Mouse (Mus musculus) lung, embryonic 14.5 days (tissue): ENCODE data around the gene Slc29a1. TPM values are rescaled to one million over a fixed set of nuclear protein-coding genes. Genes with fewer than 3 reads are reported as not detected.

Source experiments
- ATAC-seq: fragments of 200-750 bp; cut with Nextera tagmentation; 2 replicates; pipeline ENCODE4 v1.8.0; 2017; ENCODE audit warnings: mild to moderate bottlenecking, moderate TSS enrichment, moderate library complexity; ENCODE audit not compliant: insufficient read depth
- DNase-seq: peaks from one replicate; pipeline ENCODE4 v3.0.0-alpha.2; 2015
- H3K27ac ChIP-seq: fragments of 300-500 bp; sonication (generic); 2 replicates; pipeline ENCODE4 v1.5.1; 2014; ENCODE audit warnings: low read depth, mild to moderate bottlenecking, moderate library complexity
- H3K27me3 ChIP-seq: fragments of 300-500 bp; sonication (generic); 2 replicates; pipeline ENCODE4 v1.6.1; 2014; ENCODE audit warnings: low read length, control low read depth; ENCODE audit not compliant: insufficient read depth
- H3K36me3 ChIP-seq: fragments of 300-500 bp; sonication (generic); 2 replicates; pipeline ENCODE4 v1.6.1; 2014; ENCODE audit warnings: control low read depth; ENCODE audit not compliant: insufficient read depth
- H3K4me1 ChIP-seq: fragments of 300-500 bp; sonication (generic); 2 replicates; pipeline ENCODE4 v1.6.1; 2014; ENCODE audit warnings: antibody characterized with exemption, control low read depth; ENCODE audit not compliant: insufficient read depth
- H3K4me2 ChIP-seq: fragments of 300-500 bp; sonication (generic); 2 replicates; pipeline ENCODE4 v1.6.1; 2014; ENCODE audit warnings: mild to moderate bottlenecking
- H3K4me3 ChIP-seq: fragments of 300-500 bp; sonication (generic); 2 replicates; pipeline ENCODE4 v1.5.1; 2014; ENCODE audit warnings: low read depth, low read length
- H3K9ac ChIP-seq: fragments of 300-500 bp; sonication (generic); 2 replicates; pipeline ENCODE4 v1.6.1; 2014
- H3K9me3 ChIP-seq: fragments of 300-500 bp; sonication (generic); 2 replicates; pipeline ENCODE4 v1.6.1; 2016; ENCODE audit warnings: low read depth, low read length, control low read depth
- CTCF ChIP-seq: IDR thresholded peaks from 2 replicates; pipeline ENCODE4 v1.5.1; 2016; ENCODE audit warnings: antibody characterized with exemption, low read depth
- WGBS: fragments of 180-500 bp; shearing (Covaris S2); extraction: QIAGEN DNeasy Blood & Tissue Kit; methylation state at CpG from one replicate; pipeline ENCODE4 v1.1.7; 2014; 5-methylcytosine and 5-hydroxymethylcytosine counted together
- polyA plus RNA-seq: library from polyadenylated mRNA; unstranded; fragments of >200 nt; fragmentation: Nextera tagmentation; extraction: Ambion mirVana; gene quantifications from 2 replicates; pipeline ENCODE4 v1.2.1, GENCODE M21; 2014

The Slc29a1 gene
- polyA plus RNA-seq, 1 experiment from 2014 or later = 75.4 TPM

DNA sequence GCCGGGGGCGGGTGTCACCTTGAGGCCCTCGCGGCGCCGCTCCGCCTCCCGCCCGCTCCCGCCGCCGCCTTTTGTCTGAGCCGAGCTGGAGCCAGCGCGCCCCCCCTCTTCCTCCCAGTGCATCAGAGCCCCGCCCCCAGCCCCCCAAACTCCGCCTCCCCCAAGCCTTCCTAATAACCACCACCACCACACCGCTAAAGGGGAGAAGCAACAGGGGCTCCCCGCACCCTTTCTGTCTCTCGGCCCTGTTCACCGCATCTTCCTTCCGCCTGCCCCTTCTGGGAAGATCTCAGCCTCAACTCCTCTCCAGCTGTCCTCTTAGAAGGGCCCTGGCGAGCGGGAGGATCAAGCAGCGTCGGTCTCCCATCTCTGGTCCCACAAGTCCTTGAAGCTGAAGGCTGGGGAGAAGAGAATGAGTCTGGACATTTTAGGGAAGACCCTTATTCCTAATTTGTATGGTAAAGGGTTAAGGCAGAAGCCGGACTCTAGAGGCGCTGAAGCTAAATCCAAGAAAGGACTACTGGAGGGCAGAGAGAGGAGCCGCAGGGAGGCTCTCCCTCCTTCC is 49.7 kb downstream of the Slc29a1 start, which contains the start of gene Tmem151b:
Gene Tmem151b (minus strand): TSS at position 61 of the 565 bp plus-strand sequence.
- DNase-seq = peak; percentile 66
- Histone ChIP-seq H3K27ac (no peak within 1 kb of the TSS), H3K4me3 (peak within 1 kb of the TSS; percentile 72), H3K9me3 (no peaks in the 10 kb centered on the region), H3K9ac (peak within 1 kb of the TSS; percentile 74), H3K4me2 (peak within 1 kb of the TSS; percentile 99), H3K36me3 (0 out of 2 replicates have a peak, but pooled peaks cover 3% of the 10 kb centered on the region), H3K4me1 (0 out of 2 replicates have a peak, but pooled peaks cover 5% of the 10 kb centered on the region), H3K27me3 (peaks cover 58% of the 10 kb centered on the region)
- 0 out of 2 replicates have a peak, but pooled peaks have one; percentile 11 for TF ChIP-seq CTCF
- under 1% methylated on average over 15 of the region's 29 CpGs for WGBS
- peak; percentile 25; the same call in 1 of the 2 replicates for ATAC-seq

DNA sequence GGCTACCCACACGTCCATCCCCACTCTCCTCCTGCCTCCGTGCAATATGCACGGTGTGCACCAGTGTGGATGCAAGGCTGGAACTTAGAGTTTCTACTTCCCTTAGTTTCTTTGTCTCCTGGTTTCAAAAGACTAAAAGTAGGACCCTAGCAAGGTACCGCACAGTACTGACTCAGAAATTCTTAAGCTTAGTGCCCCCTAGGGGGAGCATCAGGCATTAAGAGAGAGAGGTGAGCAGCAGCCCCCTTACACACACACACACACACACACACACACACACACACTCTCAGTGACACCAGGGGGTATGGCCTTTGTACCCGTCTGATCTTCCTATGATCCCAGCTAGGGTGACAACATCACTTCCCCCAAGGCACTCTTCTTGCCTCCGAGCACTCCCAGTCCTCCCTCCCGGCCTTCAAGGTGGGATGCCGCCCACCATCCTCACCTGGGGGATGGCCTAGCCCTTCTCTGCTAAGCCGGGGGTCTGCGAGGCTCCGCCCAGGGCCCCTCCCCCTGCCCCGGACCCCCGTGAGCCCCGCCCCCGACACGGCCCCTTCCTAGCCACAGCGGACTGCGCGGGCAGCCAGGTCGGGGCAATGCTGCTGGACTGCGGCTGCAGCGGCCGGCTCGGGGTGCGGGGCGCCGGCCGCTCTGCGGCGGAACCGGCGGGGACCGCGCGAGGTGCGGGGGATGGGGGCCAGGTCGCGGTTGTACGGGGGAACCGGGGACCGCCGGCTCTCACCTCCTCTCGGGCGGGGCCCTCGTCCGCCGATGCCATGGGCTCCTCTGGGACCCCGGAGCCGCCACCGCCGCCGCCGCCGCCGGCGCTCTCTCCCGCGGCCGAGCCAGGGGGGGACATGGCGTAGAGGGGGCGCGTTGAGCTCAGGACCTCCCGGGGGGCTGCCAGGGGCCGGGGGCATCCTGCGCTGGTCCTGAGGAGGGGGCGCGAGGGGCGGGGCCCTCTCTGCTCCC is 50.6 kb downstream of the Slc29a1 start:
- 3% methylated on average over 46 of the region's 68 CpGs for WGBS
- DNase-seq = peak; percentile 63
- H3K27me3 ChIP-seq = peaks cover 66% of the 10 kb centered on the region

GRCm38 (mm10) chr17:45547461-45548190 is 51.8 kb downstream of the Slc29a1 start:
- no peaks in the 10 kb centered on the region for H3K9me3 ChIP-seq
- DNase-seq = no peak
- ATAC-seq = no peak
- H3K9ac ChIP-seq = no peak overlapping the region
- 0 out of 2 replicates have a peak, but pooled peaks cover 3% of the 10 kb centered on the region for H3K36me3 ChIP-seq
- H3K4me3 ChIP-seq = no peak overlapping the region
- peaks cover 77% of the 10 kb centered on the region for H3K27me3 ChIP-seq
- peaks cover 10% of the 10 kb centered on the region; the same call in 1 of the 2 replicates for H3K4me1 ChIP-seq
- TF ChIP-seq CTCF = no peak
- WGBS = 64% methylated on average over 5 of the region's 5 CpGs
- no peak overlapping the region for H3K4me2 ChIP-seq
- H3K27ac ChIP-seq = no peak overlapping the region

More for the DNA sequence above, 50.6 kb downstream of the Slc29a1 start:
- peak; percentile 57 for TF ChIP-seq CTCF
- Histone ChIP-seq H3K4me1 (peaks cover 10% of the 10 kb centered on the region; the same call in 1 of the 2 replicates), H3K9ac (peak overlapping the region; percentile 74), H3K36me3 (0 out of 2 replicates have a peak, but pooled peaks cover 3% of the 10 kb centered on the region), H3K27ac (no peak overlapping the region), H3K4me3 (peak overlapping the region; percentile 72), H3K9me3 (no peaks in the 10 kb centered on the region), H3K4me2 (peak overlapping the region; percentile 99)
- peak; percentile 33 for ATAC-seq

GRCm38 (mm10) chr17:45546941-45547340 is 52.5 kb downstream of the Slc29a1 start:
- DNase-seq (no peak), ATAC-seq (no peak)
- peaks cover 10% of the 10 kb centered on the region; the same call in 1 of the 2 replicates for H3K4me1 ChIP-seq
- H3K9me3 ChIP-seq = no peaks in the 10 kb centered on the region
- 0 out of 2 replicates have a peak, but pooled peaks cover 3% of the 10 kb centered on the region for H3K36me3 ChIP-seq
- no peak overlapping the region for H3K27ac ChIP-seq
- no peak for TF ChIP-seq CTCF
- H3K9ac ChIP-seq = no peak overlapping the region
- H3K4me2 ChIP-seq = no peak overlapping the region
- H3K4me3 ChIP-seq = no peak overlapping the region
- 68% methylated on average over 16 of the region's 16 CpGs for WGBS
- peaks cover 80% of the 10 kb centered on the region for H3K27me3 ChIP-seq

DNA sequence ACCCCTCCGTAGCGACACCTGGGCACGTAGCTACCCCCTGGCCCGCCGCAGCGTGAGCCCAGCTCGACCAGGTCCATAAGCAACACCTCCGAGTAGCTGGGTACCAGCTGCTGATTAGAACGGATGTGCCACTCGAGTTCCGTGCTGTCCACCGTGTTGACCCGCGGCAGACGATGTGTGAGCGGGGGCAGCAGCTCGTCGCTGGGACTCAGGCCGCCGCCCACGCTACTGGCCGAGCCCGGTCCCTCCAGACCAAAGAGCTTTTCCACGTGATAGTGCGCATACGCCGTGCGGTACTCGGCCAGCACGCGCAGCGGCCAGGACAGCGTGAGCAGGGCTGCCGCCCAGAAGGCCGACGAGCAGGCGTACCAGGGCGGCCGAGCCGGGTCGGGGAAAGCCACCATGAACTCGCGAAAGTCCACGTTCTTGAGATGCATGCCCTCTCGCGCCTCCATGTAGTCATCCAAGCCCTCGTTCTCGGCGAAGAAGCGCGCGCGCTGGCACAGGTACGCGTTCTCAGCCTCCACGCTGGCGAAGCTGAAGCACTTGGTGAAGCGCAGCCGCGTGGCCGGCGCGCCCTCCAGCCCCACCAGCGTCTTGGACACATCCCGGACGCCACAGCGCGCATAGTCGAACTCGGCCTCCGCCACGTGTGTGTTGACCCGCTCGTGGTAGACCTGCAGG is 54.0 kb downstream of the Slc29a1 start:
- Histone ChIP-seq H3K9me3 (no peaks in the 10 kb centered on the region), H3K36me3 (0 out of 2 replicates have a peak, but pooled peaks cover 3% of the 10 kb centered on the region), H3K4me3 (peak overlapping the region; percentile 30), H3K4me2 (peak overlapping the region; percentile 56), H3K4me1 (peaks cover 10% of the 10 kb centered on the region; the same call in 1 of the 2 replicates), H3K27me3 (peaks cover 81% of the 10 kb centered on the region), H3K9ac (no peak overlapping the region), H3K27ac (no peak overlapping the region)
- ATAC-seq (0 out of 2 replicates have a peak, but pooled peaks have one; percentile 26), DNase-seq (peak; percentile 46)
- 5% methylated on average over 74 of the region's 74 CpGs for whole genome bisulfite sequencing
- no peak for TF ChIP-seq CTCF

DNA sequence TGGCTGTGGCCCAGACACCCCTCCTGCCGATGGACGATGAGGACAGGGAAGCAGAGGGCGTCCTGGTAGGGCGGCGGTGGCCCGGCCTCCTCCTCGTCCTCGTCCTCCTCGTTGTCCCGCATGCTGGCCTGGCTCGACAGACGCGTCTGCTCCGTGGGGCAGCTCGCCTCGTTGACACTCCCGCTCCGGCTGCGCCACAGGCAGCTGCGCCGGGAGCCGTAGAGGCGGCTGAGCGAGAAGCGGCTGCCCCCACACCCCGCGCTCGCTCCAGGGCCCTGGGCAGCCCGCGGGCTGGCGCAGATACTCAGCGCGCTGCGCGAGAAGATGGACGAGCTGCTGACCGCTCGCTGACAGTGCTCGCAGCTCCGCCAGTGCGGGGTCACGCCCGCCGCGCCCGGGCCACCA is 54.5 kb downstream of the Slc29a1 start:
- no peaks in the 10 kb centered on the region for H3K9me3 ChIP-seq
- 0 out of 2 replicates have a peak, but pooled peaks cover 3% of the 10 kb centered on the region for H3K36me3 ChIP-seq
- peak; percentile 54 for DNase-seq
- H3K4me3 ChIP-seq = peak overlapping the region; percentile 30
- ATAC-seq = no peak
- no peak overlapping the region for H3K27ac ChIP-seq
- no peak for TF ChIP-seq CTCF
- peaks cover 10% of the 10 kb centered on the region; the same call in 1 of the 2 replicates for H3K4me1 ChIP-seq
- peak overlapping the region; percentile 56 for H3K4me2 ChIP-seq
- WGBS = 1% methylated on average over 46 of the region's 46 CpGs
- no peak overlapping the region for H3K9ac ChIP-seq
- H3K27me3 ChIP-seq = peaks cover 80% of the 10 kb centered on the region
